Mouse (Mus musculus): ENCODE measurements around the gene Skiv2l.
"Not testable (repeated sequence)": the region's sequence is repeated elsewhere in the genome, so short reads cannot be mapped to it uniquely, and the experiment has no call there.

The Skiv2l gene

DNA sequence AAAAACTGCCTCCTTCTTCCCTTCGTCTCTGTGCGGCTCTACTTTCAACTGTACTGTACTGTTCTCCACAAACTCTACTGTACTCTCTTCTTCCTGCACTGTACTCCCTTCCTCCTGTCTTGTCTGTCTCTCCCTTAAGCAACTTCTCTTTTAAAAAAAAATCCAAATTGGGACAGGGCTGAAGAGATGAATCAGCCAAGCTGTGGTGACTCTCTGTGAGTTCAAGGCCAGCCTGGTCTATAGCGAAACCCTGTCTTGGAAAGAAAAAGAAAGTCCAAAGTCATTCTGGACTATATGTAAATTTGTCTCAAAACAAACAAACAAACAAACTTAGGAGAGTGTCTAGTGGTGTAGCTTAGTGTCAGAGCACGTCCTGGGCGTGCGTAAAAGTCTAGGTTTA lies 24.3 kb upstream of the Skiv2l start:
- no peak for DNase-seq (ENCODE audit: low spot score)

- no peak for DNase-seq (ENCODE audit: low spot score)
Observed at GRCm38 (mm10) chr17:34865981-34866380, 16.0 kb upstream of the Skiv2l start.

DNA sequence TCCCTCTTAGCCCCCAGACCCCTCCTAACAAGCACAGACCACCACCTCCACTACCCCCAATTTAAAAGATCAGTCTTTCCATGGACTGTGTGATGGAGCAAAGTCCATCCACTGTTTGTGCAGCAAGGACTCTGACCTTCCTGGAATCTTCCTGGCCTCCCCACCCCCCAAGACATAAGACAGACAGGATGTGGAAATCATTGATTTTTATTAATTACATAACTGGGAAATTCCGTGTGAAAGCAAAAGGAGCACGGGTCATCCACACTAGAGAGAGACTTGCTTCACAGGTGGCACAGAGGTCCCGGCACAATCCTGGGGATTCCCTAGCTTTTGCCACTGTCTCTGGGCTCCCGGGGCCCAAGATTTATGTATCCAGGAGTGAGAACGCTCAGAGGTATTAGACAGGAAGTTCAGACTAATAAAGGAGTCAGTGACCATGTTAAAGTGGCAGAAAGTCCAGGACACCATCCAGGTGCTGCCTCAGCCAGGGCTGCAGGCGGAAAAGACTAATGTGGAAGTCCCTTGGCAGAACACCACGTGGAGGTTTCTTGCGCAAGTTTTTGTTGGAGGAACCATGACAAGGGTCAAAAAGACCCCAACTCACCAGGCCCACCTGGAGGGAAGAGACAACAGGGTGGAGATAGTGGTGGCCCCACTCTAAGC lies 12.5 kb upstream of the Skiv2l start, which contains the start of gene Cfb:
Cfb (minus strand) TSS at position 103 of the 666 bp plus-strand sequence.
- DNase-seq (ENCODE audit: low spot score), result no peak

GRCm38 (mm10) chr17:34861704-34862415 lies 11.8 kb upstream of the Skiv2l start:
- no peak for DNase-seq (ENCODE audit: low spot score)

- no peak for DNase-seq (ENCODE audit: low spot score)
Observed at GRCm38 (mm10) chr17:34860514-34860913, 10.5 kb upstream of the Skiv2l start.

DNA sequence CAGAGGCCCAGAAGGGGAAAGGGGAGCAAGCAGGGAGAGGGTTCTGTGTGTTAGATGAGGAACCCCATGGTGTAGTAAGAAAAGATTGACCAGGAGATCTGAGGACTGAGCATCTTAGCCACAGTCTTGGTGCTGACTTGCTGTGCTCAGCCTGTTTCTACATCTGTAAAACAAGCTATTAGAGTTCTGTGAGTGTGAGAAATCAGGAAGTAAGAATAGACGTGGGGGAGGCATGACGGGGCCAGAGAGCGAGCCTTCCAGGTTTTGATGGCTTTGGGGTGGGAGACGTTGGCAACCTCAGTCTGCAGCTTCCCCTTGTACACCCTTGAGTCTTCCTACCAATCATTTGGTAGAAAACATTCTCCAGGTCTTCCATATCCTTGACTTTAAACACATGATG lies 8.7 kb upstream of the Skiv2l start:
- DNase-seq (ENCODE audit: low spot score), result no peak

DNA sequence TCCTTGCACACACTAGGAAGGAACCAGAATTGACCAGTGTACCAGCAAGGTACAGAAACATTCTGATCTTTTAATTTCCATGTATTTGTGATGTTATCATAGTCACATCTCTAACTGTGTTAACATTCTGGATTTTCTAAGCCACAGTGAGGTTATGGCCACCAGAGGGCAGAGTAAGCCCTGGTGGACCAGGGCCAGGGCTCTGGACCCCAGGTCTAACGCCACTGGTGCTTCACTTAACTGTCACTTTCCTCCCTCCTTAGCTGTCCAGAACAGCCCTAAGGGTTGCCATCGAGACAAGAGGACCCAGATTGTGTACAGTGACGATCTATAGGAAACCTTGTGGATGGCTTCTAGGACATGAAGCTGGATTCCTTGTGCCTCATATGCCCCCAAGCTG lies 5.8 kb upstream of the Skiv2l start:
- DNase-seq (ENCODE audit: low spot score), result peak; percentile 81

GRCm38 (mm10) chr17:34854761-34855160 lies 4.8 kb upstream of the Skiv2l start:
- no peak for DNase-seq (ENCODE audit: low spot score)

GRCm38 (mm10) chr17:34853511-34853910 lies 3.5 kb upstream of the Skiv2l start:
- DNase-seq (ENCODE audit: low spot score), result no peak

GRCm38 (mm10) chr17:34850517-34851125 lies 611 bp upstream of the Skiv2l start:
- no peak for DNase-seq (ENCODE audit: low spot score)

- DNase-seq (ENCODE audit: low spot score), result no peak
Observed at GRCm38 (mm10) chr17:34847615-34848014, 2.4 kb downstream of the Skiv2l start.

- DNase-seq (ENCODE audit: low spot score), result no peak
Observed at GRCm38 (mm10) chr17:34847192-34847591, 2.8 kb downstream of the Skiv2l start.

DNA sequence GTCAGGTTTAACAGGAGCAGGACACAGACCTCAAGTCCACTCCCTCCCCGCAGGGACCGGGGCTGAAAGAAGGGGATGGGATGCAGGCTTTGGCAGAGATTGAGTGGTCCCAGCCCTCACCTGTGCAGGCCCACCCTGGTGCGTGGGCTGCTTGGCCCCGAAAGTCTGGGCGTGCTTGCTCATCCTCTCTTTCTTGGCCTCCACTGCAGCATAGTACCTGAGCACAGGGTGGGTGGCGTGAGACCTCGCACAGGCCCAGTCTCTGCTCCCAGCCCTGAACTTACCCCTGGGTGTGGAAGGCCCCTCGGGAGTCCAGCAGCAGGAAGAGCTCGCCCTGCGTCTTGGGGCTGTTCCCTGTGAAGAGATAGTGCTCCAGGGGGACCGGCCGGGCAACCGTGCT lies 5.1 kb downstream of the Skiv2l start:
- no peak for DNase-seq (ENCODE audit: low spot score)

DNA sequence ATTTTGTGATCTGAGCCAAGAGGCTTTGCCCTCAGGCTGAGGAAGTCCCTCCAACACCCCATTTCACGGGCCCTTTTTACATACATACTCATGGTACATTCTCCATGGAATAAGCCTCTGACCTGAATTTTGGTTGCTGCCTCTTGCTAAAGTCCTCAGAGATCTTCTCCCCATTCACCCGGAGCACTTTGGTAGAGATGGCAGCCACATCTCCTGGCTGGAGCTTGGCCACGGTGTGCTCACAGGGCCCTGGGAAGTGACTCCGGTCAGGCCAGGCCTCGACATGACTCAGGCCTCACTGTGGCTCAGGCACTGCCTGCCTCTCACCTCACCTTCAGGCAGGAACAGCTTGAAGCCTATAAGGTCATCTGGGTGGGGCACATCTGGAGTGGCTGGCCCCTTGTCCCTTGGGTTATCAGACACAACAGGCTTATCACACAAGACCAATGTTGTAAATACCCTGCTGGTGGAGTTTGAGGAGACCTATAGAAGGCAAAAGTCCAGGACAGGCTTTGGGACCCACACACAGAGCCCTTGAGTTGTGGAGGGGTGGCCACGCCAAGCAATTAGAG lies 9.2 kb downstream of the Skiv2l start:
- DNase-seq (ENCODE audit: low spot score), result no peak

GRCm38 (mm10) chr17:34838785-34839184 lies 11.2 kb downstream of the Skiv2l start:
- DNase-seq (ENCODE audit: low spot score), result no peak

DNA sequence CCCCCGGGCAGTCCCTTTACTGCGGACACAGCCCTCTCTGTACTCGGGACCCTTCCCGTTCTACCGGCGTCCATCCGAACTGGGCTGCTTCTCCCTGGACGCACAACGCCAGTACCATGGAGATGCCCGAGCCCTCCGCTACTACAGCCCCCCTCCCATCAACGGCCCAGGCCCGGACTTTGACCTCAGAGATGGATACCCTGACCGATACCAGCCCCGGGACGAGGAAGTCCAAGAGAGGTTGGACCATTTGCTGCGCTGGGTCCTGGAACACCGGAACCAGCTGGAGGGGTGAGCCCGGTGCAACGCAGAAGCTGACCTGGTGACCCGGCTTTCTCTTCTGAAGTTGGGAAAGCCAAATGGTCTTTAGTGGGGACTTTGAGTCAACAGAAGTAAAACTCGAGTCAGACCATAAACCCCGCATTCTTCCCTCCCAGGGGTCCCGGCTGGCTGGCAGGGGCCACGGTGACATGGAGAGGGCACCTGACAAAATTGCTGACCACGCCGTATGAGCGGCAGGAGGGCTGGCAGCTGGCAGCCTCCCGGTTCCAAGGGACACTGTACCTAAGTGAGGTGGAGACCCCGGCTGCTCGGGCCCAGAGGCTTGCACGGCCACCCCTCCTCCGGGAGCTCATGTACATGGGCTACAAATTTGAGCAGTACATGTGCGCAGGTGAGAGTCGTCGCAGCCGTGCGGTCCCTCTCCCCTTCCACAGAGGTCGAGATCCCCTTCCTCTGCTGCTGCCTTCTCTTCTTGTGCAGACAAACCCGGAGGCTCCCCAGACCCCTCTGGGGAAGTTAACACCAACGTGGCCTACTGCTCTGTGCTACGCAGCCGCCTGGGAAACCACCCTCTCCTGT lies 12.3 kb downstream of the Skiv2l start:
- no peak for DNase-seq (ENCODE audit: low spot score)

- peak; percentile 99 for DNase-seq (ENCODE audit: low spot score)
Observed at GRCm38 (mm10) chr17:34836856-34837221, 13.2 kb downstream of the Skiv2l start, which contains the start of the genes Stk19 and Dxo. Gene Stk19, minus strand, starts transcription at chr17:34836945. Gene Dxo, plus strand, starts transcription at chr17:34837019.

- DNase-seq (ENCODE audit: low spot score), result no peak
Observed at GRCm38 (mm10) chr17:34836155-34836855, 13.7 kb downstream of the Skiv2l start.

DNA sequence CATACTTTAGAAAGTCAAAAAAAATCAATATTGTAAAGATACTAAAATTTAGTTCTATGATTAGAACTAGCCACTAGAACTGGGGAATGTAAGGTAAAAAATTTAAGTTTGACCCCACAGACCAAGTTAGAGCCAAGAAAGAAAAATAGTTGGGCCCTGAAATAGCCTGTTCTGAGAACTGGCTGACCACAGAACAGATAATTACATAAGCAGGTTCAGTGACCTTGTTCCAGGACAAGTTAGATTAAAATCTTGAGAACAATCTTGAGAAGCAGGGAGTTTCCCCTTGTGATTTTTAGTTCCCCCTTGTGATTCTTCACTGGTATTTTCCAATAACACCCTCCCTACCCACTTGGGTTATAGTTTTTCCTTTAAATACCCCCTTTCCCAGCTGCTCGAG lies 19.2 kb downstream of the Skiv2l start:
- DNase-seq (ENCODE audit: low spot score), result not testable (repeated sequence)

DNA sequence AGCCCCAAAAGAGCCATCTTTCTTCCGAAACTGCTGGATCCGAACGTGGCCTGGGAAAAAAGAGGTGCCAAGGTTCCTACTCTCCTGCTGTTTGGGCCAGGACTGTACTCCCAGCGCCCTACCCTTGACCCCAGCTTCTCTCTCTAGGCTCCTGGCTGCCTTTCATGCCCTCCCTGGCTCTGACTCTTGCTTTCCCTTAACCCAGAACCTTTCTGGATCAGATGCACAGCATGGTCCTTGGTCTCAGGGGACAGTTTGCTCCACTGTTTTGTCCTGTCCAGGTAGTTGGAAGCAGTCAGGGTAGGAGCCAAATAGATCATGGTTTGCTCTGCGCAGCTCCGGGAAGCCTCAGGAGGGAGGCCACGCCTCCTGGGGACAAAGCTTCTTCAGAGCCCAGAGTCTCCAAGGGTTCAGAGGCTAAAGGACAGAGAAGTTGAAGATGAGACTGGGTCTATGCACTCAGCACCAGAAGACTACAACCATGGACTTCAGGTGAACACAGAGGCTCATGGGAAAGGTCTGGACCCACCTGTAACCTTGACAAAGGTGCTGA lies 35.1 kb downstream of the Skiv2l start:
- no peak for DNase-seq (ENCODE audit: low spot score)

DNA sequence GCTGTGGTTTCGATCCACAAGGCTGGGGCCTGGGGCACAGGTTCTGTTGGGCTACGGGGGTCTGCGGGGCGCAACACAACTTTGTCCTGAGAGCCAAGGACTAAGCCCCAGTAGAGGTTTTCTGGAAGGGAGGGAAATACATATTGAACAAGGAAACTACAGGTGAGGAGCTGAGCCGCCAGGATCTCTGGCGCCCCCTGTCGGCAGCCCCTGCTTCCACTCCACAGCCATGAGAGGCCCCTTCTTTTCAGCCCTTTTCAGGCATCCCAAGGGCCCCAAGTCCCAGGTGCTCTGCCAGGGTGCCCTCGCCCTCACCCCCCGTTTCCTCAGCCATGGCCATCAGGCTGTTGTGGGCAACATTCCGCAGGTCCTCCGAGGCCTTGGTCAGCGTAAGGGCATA lies 36.3 kb downstream of the Skiv2l start:
- peak; percentile 66 for DNase-seq (ENCODE audit: low spot score)
